Mouse (Mus musculus): Measurements from ENCODE around the gene Nectin2.
"Not testable (repeated sequence)": the region's sequence is repeated elsewhere in the genome, so short reads cannot be mapped to it uniquely, and the experiment has no call there.

Gene Nectin2

DNA sequence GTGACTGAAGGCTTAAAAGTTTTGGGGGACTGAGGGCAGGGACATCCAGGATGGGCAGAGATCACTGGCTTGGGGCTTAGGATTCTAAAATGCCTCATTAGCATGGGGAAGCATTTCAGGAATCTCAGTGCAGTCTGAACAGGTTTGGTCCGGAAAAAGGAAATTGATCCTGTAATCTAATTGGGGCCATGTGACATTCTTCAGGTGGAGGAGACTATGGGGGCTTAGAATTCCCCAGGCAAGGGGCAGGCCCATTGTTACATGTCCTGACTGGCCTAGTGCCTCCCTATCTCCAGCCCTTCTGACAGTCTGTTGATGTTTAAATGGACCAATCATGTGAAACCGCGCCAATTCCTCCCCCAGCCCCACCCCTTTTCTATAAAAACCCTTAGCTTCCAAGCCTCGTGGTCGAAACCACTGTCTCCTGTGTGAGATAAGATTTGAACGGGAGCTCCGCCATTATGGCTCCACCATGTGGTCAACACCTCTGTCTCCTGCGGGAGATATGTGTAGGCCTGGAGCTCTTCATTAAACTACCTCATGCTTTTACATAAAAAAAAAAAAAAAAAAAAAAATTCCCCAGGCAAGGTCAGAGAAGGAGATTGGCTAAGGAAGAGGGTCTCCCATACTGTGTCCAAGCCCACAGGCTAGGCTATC, 63.2 kb downstream of the Nectin2 start:
- DNase-seq (ENCODE audit: low spot score) = not testable (repeated sequence)

DNA sequence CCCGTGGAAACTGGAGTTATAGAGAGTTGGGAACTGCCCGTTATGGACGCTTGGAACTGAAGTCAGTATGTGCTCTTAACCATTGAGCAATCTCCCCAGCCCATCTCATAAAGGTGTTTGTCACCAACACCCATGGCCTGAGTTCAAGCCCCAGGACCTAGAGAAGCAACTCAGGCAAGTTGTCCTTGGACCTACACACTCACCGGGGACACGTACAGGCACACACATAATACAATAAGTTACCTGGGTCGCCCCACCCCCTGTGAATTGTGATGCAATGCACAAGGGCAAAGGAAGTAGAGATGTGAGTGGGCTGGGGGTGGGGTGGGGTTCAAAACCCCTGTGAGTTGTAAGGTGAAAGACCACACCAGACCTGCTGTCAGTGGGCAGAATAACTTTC, 63.8 kb downstream of the Nectin2 start:
- DNase-seq (ENCODE audit: low spot score) = no peak

GRCm38 (mm10) chr7:19685374-19685773, 64.9 kb downstream of the Nectin2 start:
- DNase-seq (ENCODE audit: low spot score) = no peak

GRCm38 (mm10) chr7:19683771-19684201, 66.5 kb downstream of the Nectin2 start:
- DNase-seq (ENCODE audit: low spot score) = no peak

DNA sequence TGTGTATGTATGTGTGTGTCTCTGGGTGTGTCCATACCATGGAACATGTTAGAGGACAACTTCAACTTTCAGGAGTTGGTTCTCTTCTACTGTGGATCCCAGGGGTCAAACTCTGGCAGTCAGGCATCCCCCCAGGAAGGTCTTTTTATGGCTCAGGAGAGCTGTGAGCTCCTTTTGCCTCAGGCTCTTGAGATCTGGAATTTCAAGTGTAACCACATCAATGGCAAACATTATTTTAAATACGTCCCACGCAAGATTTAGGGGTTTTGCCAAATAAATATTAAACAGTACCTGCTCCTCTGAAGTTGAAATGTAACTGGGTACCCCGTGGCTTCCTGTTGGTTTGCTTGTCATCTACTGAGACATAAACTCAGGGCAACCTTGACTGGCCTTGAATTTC, 67.3 kb downstream of the Nectin2 start:
- no peak for DNase-seq (ENCODE audit: low spot score)

GRCm38 (mm10) chr7:19681202-19681694, 69.0 kb downstream of the Nectin2 start, which contains the start of the genes Gm44805 and Apoc4:
Gene Gm44805 (minus strand): TSS chr7:19681423.
Gene Apoc4 (minus strand): TSS chr7:19681479.
- DNase-seq (ENCODE audit: low spot score) = no peak

GRCm38 (mm10) chr7:19680702-19681101, 69.6 kb downstream of the Nectin2 start:
- no peak for DNase-seq (ENCODE audit: low spot score)

DNA sequence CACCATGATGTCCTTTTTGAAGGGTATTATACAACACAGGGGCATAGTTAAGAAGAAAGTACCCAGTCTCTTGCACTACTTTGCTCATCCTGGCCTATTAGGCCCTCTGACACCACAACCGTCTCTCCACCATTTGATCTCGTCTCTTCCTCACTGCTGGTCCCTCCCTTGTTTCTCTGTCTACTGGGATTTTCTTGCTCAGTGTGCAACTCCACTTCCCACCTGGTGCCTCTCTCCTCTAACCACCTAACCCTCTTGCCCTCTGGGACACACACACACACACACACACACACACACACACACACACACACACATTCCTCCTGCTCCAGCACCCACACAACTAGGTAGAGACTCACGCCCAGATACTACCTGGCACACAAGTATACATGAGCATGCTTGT, 71.4 kb downstream of the Nectin2 start:
- DNase-seq (ENCODE audit: low spot score) = no peak

DNA sequence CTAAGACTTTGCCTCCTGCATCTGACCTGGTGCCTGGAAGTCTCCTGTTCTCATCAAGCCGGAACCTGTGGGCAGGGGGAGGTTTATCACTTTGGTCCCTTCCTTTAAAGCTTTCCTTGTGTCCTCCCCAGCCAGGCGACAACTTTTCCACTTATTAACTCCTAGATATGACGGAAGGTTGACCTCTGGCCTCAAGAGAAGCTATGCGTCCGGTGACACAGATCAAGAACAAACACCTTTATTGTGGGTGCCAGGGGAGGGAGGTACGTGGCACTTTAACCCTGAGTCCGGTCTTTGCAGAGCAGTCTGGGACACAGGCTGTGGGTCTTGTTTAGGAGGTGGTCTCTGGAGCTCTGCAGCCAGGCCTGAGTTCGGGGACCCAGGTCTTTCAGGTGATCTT, 72.4 kb downstream of the Nectin2 start, which contains the start of gene Apoc2:
Gene Apoc2, minus strand, starts transcription at position 70 of the 400 bp plus-strand sequence.
- no peak for DNase-seq (ENCODE audit: low spot score)

DNA sequence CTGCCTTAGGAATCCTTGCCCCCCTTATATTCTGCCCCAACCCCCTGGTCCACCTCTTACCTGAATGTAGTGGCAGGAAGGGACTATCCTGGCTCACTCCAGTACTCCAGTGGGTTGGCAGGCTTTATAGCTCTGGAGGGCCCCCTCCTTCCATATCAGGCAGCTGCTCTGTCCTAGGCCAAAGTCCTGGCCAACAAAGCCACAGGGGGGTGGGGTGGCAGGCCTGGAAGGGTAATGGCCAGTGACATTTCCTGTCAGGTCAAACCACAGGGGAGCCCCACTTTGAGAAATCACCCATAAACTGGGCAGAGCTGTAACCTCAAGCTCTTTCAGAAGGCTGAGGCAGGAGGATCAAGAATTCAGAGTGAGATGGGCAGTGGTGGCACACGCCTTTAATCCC, 73.6 kb downstream of the Nectin2 start:
- no peak for DNase-seq (ENCODE audit: low spot score)

- no peak for DNase-seq (ENCODE audit: low spot score)
These were observed 74.5 kb downstream of the Nectin2 start for GRCm38 (mm10) chr7:19675824-19676223.

- DNase-seq (ENCODE audit: low spot score) = no peak
These were observed 77.1 kb downstream of the Nectin2 start for GRCm38 (mm10) chr7:19673083-19673699.

- no peak for DNase-seq (ENCODE audit: low spot score)
These were observed 78.8 kb downstream of the Nectin2 start for GRCm38 (mm10) chr7:19671511-19671910.

GRCm38 (mm10) chr7:19668947-19669721, 81.1 kb downstream of the Nectin2 start:
- DNase-seq (ENCODE audit: low spot score) = peak; percentile 87

GRCm38 (mm10) chr7:19667434-19667833, 82.8 kb downstream of the Nectin2 start:
- DNase-seq (ENCODE audit: low spot score) = no peak

DNA sequence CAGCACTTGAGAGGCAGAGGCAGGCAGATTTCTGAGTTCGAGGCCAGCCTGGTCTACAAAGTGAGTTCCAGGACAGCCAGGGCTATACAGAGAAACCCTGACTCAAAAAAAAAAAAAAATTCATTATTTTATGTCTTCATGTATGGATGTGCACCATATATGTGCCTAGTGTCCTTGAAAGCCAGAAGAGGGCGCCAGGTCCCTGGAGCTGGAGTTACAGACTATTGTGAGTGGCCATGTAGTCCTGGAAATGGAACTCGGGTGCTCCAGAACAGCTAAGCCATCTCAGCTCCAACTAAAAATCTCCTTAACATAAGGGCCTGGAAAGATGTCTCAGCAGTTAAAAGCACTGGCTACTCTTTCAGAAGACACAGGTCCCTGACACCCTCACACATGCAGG, 83.5 kb downstream of the Nectin2 start:
- no peak for DNase-seq (ENCODE audit: low spot score)

All from ovary, postnatal 14 days (tissue).